Mouse (Mus musculus): ENCODE measurements at regions not wholly inside any gene's neighbourhood (a gene's known extent, or its start where the extent isn't known, plus 50 kb on each side); places are given as distances from the start of the nearest gene placed in this dataset.

DNA sequence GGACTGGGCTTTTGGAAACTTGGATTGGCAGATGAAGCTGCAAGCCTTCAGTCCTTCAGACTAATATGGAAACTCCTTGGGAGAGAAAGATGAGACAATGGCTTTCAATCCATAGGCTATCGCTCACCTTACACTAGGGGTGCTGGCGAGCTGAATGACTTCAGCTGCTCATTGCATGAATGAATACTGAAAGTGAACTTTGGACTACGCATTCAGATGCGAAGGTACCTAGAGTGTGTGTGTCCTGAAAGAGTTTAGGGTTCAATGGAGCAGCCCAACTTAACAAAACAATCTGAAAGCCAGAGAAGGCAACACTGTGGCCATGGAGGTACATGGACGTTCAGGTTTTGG, 114.3 kb upstream of the Plpp4 start:
- TF ChIP-seq CTCF (IDR thresholded peaks at IDR 0.05) (no peak), EP300 (IDR thresholded peaks at IDR 0.05) (no peak)

Measured in lung, postnatal 0 days (tissue).